15 mouse cellular contexts compared by ENCODE assay signal in the genomic region with DNA sequence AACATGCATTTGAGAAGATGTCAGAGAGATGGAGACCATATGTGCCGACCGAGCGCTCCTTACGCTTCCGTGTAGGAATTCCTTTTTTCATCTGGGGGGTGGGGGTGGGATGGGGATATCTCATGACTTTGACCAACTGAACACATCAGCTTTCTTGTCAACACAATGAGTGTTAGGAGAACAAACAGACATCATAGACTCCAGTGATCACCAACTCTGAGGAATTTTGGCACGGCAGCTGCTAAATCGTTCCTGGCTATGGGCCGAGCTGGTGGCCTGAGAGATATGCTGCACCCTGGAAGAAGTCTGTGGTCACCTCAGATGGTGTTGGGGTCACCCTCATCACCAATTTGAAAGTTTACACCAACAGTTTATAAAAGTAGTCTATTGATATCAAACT.
"Had no signal": no experiment of that assay in that cellular context is flagged by ENCODE, and none has a peak within 500 bp of the region (broad histone marks: within the 10 kb centered on the region; RNA-seq: fewer than 3 reads in every experiment).

No protein-coding gene starts in this region.

- H3K4me2 ChIP-seq: midbrain, embryonic 11.5 days; midbrain, embryonic 13.5 days; midbrain, embryonic 15.5 days; neural tube, embryonic 12.5 days; stomach, embryonic 15.5 days had no signal

- H3K36me3 ChIP-seq: midbrain, embryonic 13.5 days; midbrain, embryonic 15.5 days; neural tube, embryonic 12.5 days; stomach, embryonic 15.5 days had no signal

- H3K4me3 ChIP-seq: megakaryocyte, embryonic 14.5 days; midbrain, embryonic 13.5 days; midbrain, embryonic 15.5 days; neural tube, embryonic 12.5 days; stomach, embryonic 15.5 days had no signal

- H3K4me1 ChIP-seq: megakaryocyte, embryonic 14.5 days; midbrain, embryonic 13.5 days; midbrain, embryonic 15.5 days; neural tube, embryonic 12.5 days; stomach, embryonic 15.5 days had no signal

- H3K27me3 ChIP-seq: megakaryocyte, embryonic 14.5 days; midbrain, embryonic 13.5 days; midbrain, embryonic 15.5 days; neural tube, embryonic 12.5 days; stomach, embryonic 15.5 days had no signal

- H3K27ac ChIP-seq: macrophage; midbrain, embryonic 13.5 days; midbrain, embryonic 15.5 days; neural tube, embryonic 12.5 days; stomach, embryonic 15.5 days; stomach, postnatal 0 days had no signal

- ATAC-seq: liver, postnatal 0 days; midbrain, embryonic 13.5 days; midbrain, embryonic 15.5 days had no signal

- H3K9me3 ChIP-seq: midbrain, embryonic 13.5 days; midbrain, embryonic 15.5 days; neural tube, embryonic 12.5 days; stomach, embryonic 15.5 days had no signal

- DNase-seq: liver, postnatal 0 days; lung, adult 2 months; lung, postnatal 10 days; right cerebral cortex, postnatal 14 days; thymus, adult 2 months; thymus, postnatal 25 days; thymus, postnatal 4 days had no signal

- H3K9ac ChIP-seq: liver, postnatal 0 days; midbrain, embryonic 13.5 days; midbrain, embryonic 15.5 days; neural tube, embryonic 12.5 days; stomach, embryonic 15.5 days had no signal
